Mouse (Mus musculus): ENCODE results near the gene Gm12790. TPM values are rescaled to one million over a fixed set of nuclear protein-coding genes. Genes with fewer than 3 reads are reported as not detected.
A peak's percentile ranks its signal among the peaks of the same experiment; 100 is the strongest.
"Not testable (repeated sequence)": the region's sequence is repeated elsewhere in the genome, so short reads cannot be mapped to it uniquely, and the experiment has no call there.

The Gm12790 gene
- polyA plus RNA-seq (2012; rRNA removed), result not detected in 2 replicates

- H3K4me3 ChIP-seq (replicated peaks; ENCODE audit: insufficient read depth, low read depth, low read length); H3K4me1 ChIP-seq (ENCODE audit: control insufficient read depth, insufficient read depth, low read length); H3K27ac ChIP-seq (ENCODE audit: insufficient read depth, low read length); DNase-seq; H3K27me3 ChIP-seq (ENCODE audit: control insufficient read depth, insufficient read depth, low read length): not testable (repeated sequence)
- 95% methylated on average over 1 of the region's 5 CpGs for WGBS
These were observed at the start of gene Gm12790 for GRCm38 (mm10) chr4:101980949-101981348. Gene Gm12790, minus strand, starts transcription at chr4:101981049.

- H3K27me3 ChIP-seq (ENCODE audit: control insufficient read depth, insufficient read depth, low read length), result no peaks in the 10 kb centered on the region
- H3K4me3 ChIP-seq (replicated peaks; ENCODE audit: insufficient read depth, low read depth, low read length), result no peak overlapping the region
- H3K27ac ChIP-seq (ENCODE audit: insufficient read depth, low read length), result no peak overlapping the region
- no peaks in the 10 kb centered on the region for H3K4me1 ChIP-seq (ENCODE audit: control insufficient read depth, insufficient read depth, low read length)
- 85% methylated on average over 6 of the region's 6 CpGs for WGBS
- no peak for DNase-seq
- no peak for TF ChIP-seq POLR2A (IDR thresholded peaks at IDR 0.05; ENCODE audit: borderline replicate concordance, insufficient read depth, low read length)
- no peak for TF ChIP-seq CTCF (IDR thresholded peaks at IDR 0.05; ENCODE audit: borderline replicate concordance, insufficient read depth, low read depth, low read length)
These were observed 45.8 kb upstream of the Gm12790 start for GRCm38 (mm10) chr4:102026619-102027018.

GRCm38 (mm10) chr4:101998267-101998922, 17.5 kb upstream of the Gm12790 start:
- WGBS, result 35% methylated on average over 15 of the region's 15 CpGs
- H3K4me1 ChIP-seq (ENCODE audit: control insufficient read depth, insufficient read depth, low read length), result no peaks in the 10 kb centered on the region; the same call in 1 of the 2 replicates

GRCm38 (mm10) chr4:101997426-101997825, 16.6 kb upstream of the Gm12790 start:
- H3K27ac ChIP-seq (ENCODE audit: insufficient read depth, low read length), result no peak overlapping the region
- H3K4me3 ChIP-seq (replicated peaks; ENCODE audit: insufficient read depth, low read depth, low read length), result no peak overlapping the region
- TF ChIP-seq CTCF (IDR thresholded peaks at IDR 0.05; ENCODE audit: borderline replicate concordance, insufficient read depth, low read depth, low read length) (no peak), POLR2A (IDR thresholded peaks at IDR 0.05; ENCODE audit: borderline replicate concordance, insufficient read depth, low read length) (no peak)
- no peaks in the 10 kb centered on the region; the same call in 1 of the 2 replicates for H3K4me1 ChIP-seq (ENCODE audit: control insufficient read depth, insufficient read depth, low read length)
- H3K27me3 ChIP-seq (ENCODE audit: control insufficient read depth, insufficient read depth, low read length), result no peaks in the 10 kb centered on the region; the same call in 1 of the 2 replicates
- 93% methylated on average over 5 of the region's 5 CpGs for WGBS
- no peak for DNase-seq

More at GRCm38 (mm10) chr4:101998267-101998922, 17.5 kb upstream of the Gm12790 start:
- Histone ChIP-seq H3K27ac (ENCODE audit: insufficient read depth, low read length) (no peak overlapping the region), H3K4me3 (replicated peaks; ENCODE audit: insufficient read depth, low read depth, low read length) (no peak overlapping the region), H3K27me3 (ENCODE audit: control insufficient read depth, insufficient read depth, low read length) (no peaks in the 10 kb centered on the region; the same call in 1 of the 2 replicates)
- DNase-seq, result peak; percentile 63 to 75
- TF ChIP-seq POLR2A (IDR thresholded peaks at IDR 0.05; ENCODE audit: borderline replicate concordance, insufficient read depth, low read length), result no peak
- peak; percentile 88 for TF ChIP-seq CTCF (IDR thresholded peaks at IDR 0.05; ENCODE audit: borderline replicate concordance, insufficient read depth, low read depth, low read length)

DNA sequence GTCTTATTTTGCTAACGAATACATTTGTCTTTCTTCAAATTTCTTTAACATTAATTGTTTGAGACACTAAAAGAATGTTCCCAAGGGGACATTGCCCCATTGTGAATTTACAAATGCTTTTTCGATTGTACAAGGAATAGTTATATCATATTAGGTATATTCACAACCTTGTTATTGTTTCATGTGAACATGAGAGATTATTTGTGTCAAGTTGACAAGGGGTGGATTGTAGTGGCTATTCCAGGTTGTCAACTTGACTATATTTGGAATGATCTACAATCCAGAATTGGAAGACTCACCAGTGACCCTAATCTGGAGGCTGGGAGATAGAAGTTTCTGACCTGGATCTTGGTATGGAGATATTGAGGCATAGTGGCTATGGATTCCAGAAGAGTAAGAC, 5.5 kb upstream of the Gm12790 start, which contains the start of gene Gm12789:
Gm12789 (plus strand) TSS at position 301 of the 400 bp plus-strand sequence.
- DNase-seq; H3K4me3 ChIP-seq (replicated peaks; ENCODE audit: insufficient read depth, low read depth, low read length); H3K27ac ChIP-seq (ENCODE audit: insufficient read depth, low read length); H3K27me3 ChIP-seq (ENCODE audit: control insufficient read depth, insufficient read depth, low read length); H3K4me1 ChIP-seq (ENCODE audit: control insufficient read depth, insufficient read depth, low read length): not testable (repeated sequence)
- WGBS, result 86% methylated on average over 2 of the region's 2 CpGs

- no peak overlapping the region for H3K4me3 ChIP-seq (replicated peaks; ENCODE audit: insufficient read depth, low read depth, low read length)
- no peaks in the 10 kb centered on the region for H3K4me1 ChIP-seq (ENCODE audit: control insufficient read depth, insufficient read depth, low read length)
- H3K27ac ChIP-seq (ENCODE audit: insufficient read depth, low read length), result no peak overlapping the region
- TF ChIP-seq POLR2A (IDR thresholded peaks at IDR 0.05; ENCODE audit: borderline replicate concordance, insufficient read depth, low read length), result no peak
- no peak for TF ChIP-seq CTCF (IDR thresholded peaks at IDR 0.05; ENCODE audit: borderline replicate concordance, insufficient read depth, low read depth, low read length)
- no peak for DNase-seq
- 89% methylated on average over 5 of the region's 5 CpGs for WGBS
- no peaks in the 10 kb centered on the region for H3K27me3 ChIP-seq (ENCODE audit: control insufficient read depth, insufficient read depth, low read length)
These were observed 4.8 kb upstream of the Gm12790 start for GRCm38 (mm10) chr4:101985678-101986077.

DNA sequence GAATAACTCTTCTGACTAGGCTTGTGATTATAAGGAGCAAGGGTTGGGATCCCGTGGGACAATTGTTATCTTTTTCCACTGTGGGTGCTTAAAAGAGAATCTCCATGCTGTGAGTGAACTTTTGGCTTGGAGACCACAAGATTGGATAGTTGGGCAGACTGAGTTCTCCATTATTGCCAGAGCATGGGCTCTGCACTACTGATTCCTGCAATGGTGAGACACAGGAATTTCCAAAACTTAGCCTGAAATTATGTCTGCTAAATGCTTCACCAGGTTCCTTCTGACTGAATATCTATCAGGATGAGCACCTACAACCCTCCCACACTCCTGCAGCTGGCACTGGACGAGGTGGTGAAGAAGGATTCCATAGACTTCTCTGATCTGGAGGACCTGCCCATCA, 40.7 kb downstream of the Gm12790 start, which contains the start of gene Gm12794:
Gm12794 (plus strand) TSS at position 301 of the 400 bp plus-strand sequence.
- not testable (repeated sequence) for H3K27ac ChIP-seq (ENCODE audit: insufficient read depth, low read length); DNase-seq; H3K4me3 ChIP-seq (replicated peaks; ENCODE audit: insufficient read depth, low read depth, low read length); H3K27me3 ChIP-seq (ENCODE audit: control insufficient read depth, insufficient read depth, low read length); H3K4me1 ChIP-seq (ENCODE audit: control insufficient read depth, insufficient read depth, low read length)
- WGBS, result 73% methylated on average over 2 of the region's 2 CpGs

Other genes with a start within 250 kb of the Gm12790 start
- gene B020004J07Rik, start 137.0 kb downstream of the Gm12790 start, polyA plus RNA-seq (2012; rRNA removed), result not detected in 2 replicates
- gene C130073F10Rik, start 87.3 kb downstream of the Gm12790 start, polyA plus RNA-seq (2012; rRNA removed), result not detected in 2 replicates
- not detected in 2 replicates for gene Gm12800, start 71.9 kb downstream of the Gm12790 start, polyA plus RNA-seq (2012; rRNA removed)
- not detected in 2 replicates for gene Gm12794, start 40.6 kb downstream of the Gm12790 start, polyA plus RNA-seq (2012; rRNA removed)
- not detected in 2 replicates for gene Gm12789, start 5.6 kb upstream of the Gm12790 start, polyA plus RNA-seq (2012; rRNA removed)
- gene Pde4b, start 106.5 kb upstream of the Gm12790 start, polyA plus RNA-seq (2012; rRNA removed), result 78.9 and 82.6 TPM in 2 replicates